Mouse (Mus musculus): ENCODE data around the gene Bst2.

Gene Bst2

GRCm38 (mm10) chr8:71558958-71559690 lies 21.9 kb upstream of the Bst2 start:
- no peak for DNase-seq

DNA sequence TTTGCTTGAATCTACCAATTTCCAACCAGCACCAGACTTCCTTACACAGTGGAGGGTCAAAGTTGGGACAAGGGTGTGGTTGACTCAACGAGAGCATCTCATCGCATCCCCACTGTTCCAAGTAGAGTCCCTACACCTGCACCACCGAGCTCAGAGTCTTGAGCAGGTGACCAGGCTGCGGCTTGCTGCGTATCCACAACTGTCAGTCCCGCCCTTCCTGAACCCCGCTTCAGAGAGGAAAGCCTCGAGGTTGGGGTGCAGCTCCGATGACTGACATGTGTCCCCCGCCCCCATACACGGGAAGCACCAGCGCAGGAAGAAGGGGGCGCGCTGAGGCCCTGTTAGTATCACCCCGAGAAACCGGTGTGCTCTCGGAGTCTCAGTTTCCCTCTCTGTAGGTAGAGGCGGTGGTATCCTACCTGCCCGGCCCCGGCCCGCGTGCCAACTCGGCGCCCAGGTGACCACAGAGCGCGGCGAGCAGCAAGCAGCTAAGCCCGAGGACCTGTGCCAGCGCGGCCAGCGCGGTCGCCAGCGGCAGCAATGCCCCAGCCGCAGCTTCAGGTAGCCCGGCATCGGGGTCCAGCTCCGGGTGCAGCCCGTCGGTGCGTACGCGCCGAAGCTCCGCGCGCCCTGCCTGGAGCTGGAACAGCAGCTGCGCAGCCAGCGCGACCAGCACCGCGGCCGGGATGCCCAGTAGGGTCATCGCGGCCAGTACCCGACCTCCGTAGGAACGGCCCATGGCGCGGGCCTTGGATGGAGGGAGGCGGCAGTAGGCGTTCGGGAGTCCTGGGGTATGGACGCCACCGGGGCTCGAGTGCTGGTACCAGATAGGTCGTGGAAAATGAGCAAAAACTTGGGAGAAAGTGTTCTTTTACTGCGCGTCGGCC lies 21.1 kb upstream of the Bst2 start, which contains the start of gene Tmem221:
TSS of gene Tmem221 (minus strand) at position 801 of the 887 bp plus-strand sequence.
- DNase-seq = no peak

DNA sequence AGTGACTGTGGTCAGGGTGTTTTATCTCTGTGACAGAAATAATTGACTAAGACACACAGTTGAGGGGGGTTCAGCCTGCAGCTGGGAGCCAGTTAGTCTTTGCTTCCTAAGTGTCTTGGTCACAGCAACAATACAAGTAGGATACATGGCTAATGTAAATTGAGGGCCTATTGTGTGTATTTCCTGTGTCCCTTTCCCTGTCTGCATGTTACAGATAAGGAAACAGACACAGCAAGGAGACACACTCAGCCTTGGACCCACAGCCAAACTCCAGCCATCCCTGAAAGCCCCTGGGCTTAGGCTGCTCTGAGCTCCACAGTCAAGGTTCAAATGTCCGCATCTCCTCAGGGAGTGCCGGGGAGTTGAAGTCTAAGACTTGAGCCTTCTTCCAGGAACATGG lies 17.4 kb upstream of the Bst2 start:
- DNase-seq = no peak

GRCm38 (mm10) chr8:71554001-71554400 lies 16.7 kb upstream of the Bst2 start:
- DNase-seq = no peak

DNA sequence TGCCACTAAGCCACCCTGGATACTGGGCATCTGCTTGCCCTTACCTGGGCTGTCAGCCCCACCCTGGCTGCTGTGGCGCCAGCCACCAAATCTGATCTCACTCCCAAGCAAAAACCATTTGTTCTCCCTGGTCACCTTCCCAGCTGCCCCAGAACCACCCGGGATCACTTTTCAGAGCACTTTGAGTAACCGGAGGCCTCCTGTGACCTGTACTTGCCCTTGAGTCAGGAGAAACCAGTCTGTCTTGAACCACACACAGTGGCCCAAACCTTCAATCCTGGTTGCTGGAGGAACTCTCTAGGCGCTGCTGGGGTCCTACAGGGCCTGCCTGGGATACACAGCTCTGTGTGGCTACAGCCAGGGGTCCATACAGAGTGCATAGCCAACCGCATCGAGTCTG lies 15.5 kb upstream of the Bst2 start:
- no peak for DNase-seq

- no peak for DNase-seq
These were observed 13.5 kb upstream of the Bst2 start for GRCm38 (mm10) chr8:71550754-71551153.

DNA sequence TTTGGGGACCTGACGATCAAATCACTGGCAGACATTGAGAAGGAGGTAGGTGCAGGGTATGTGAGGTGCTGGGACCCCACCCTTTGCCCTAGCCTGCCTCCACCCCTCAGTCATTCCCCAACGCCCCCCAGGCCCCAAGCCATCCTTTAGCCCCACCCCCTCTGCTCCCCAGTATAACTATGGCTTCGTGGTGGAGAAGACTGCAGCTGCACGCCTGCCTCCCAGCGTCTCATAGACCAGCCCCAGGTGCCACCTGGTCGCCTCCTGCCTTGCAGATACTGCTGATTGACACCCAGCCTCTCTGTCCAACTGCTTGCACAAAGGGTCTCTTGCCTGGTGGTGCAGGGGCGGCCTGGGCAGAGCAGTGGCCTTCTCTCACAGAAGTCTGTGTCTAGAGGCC lies 10.3 kb upstream of the Bst2 start:
- no peak for DNase-seq

DNA sequence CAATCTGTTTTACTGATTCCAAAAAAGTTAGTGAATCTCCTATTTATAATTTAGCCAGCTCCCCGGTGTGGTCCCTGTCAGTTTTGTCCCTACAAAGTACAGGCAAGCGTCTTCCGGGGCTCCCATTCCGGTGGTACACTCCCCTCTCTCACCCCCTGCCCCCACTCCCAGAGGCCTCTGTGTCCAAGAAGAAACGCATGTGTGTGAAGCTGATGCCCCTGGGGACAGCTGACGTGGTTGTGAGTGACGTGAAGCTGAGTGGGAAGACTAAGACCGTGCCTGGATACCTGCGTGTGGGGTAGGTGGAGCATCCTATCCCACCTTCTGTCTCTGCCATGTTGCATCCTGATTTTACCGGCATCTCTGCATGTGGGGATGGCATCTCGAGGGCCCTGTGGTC lies 7.8 kb upstream of the Bst2 start:
- no peak for DNase-seq

DNA sequence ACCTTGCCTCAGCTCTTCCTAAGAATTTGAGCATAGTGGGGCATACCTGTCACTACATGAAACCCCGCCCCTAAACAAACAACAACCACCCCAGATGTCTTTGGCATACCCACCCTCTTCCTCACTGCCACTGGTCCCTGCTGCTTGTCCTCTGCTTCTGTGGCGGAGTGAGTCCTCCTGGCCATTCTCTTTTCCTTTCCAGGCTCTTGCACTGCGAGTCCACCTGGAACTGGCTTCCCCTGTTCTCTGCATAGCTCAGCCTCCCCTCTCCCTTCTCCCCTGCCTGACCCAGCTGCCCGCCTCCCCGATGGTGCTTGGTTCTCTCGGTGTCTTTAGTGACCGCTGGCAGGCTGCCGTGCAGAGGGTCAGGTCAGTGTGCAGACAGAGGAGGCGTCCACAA lies 6.5 kb upstream of the Bst2 start:
- DNase-seq = no peak

GRCm38 (mm10) chr8:71542632-71543343 lies 5.5 kb upstream of the Bst2 start, which contains the start of gene Mvb12a:
Mvb12a (plus strand) TSS chr8:71542922.
- peak; percentile 95 for DNase-seq

GRCm38 (mm10) chr8:71535663-71536062 lies 1.6 kb downstream of the Bst2 start:
- DNase-seq = no peak

DNA sequence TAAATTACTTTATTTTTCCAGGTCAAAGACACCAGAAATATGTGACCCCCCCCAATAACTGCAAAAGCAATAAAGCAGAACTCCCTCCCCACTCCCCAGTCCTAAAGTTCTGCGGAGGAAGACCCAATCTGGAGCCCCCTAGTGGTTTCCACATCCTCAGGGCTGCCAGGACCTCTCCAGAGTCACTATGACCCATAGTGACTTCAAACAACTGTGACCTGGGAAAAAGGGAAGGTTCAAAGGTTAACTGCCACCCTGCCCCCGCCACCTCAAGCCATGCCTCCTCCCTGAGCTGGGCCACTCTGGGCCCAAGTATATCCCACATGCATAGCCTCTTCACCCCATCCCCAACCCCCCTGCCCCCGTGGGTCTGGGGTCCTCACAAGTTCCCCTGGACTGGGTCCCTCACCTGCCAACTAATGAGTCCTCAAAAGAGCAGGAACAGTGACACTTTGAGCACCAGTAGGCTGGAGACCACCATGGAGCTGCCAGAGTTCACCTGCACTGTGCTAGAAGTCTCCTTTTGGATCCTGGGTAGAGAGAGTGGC lies 2.9 kb downstream of the Bst2 start:
- DNase-seq = no peak

GRCm38 (mm10) chr8:71530735-71531467 lies 6.4 kb downstream of the Bst2 start:
- DNase-seq = peak; percentile 40

- no peak for DNase-seq
These were observed 8.7 kb downstream of the Bst2 start for GRCm38 (mm10) chr8:71528362-71529073.

- DNase-seq = no peak
These were observed 9.9 kb downstream of the Bst2 start for GRCm38 (mm10) chr8:71527162-71527870.

DNA sequence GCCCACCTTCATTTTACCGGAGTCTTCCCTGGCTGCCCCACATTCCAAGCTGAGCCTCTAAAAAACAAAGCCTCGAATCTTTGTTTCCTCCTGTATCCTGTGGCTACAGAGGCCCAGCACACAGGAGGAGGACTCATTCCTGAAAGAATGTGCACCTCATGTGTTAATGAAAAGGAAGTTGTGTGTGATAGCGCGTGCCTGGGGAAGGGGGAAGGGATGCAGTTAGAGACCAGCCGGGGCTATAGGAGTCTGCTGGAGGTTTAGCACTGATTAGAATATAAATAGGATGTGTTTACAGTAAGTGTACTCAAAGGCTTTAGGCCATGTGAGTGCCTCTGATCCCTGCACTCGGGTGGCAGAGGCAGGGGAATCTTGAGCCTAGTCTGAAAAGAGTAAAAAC lies 11.0 kb downstream of the Bst2 start:
- no peak for DNase-seq

GRCm38 (mm10) chr8:71525226-71526050 lies 11.8 kb downstream of the Bst2 start, which contains the start of gene Ccdc194:
Ccdc194 (minus strand) TSS chr8:71525711.
- no peak for DNase-seq

- DNase-seq = peak; percentile 91
These were observed 15.6 kb downstream of the Bst2 start for GRCm38 (mm10) chr8:71521634-71522033.

DNA sequence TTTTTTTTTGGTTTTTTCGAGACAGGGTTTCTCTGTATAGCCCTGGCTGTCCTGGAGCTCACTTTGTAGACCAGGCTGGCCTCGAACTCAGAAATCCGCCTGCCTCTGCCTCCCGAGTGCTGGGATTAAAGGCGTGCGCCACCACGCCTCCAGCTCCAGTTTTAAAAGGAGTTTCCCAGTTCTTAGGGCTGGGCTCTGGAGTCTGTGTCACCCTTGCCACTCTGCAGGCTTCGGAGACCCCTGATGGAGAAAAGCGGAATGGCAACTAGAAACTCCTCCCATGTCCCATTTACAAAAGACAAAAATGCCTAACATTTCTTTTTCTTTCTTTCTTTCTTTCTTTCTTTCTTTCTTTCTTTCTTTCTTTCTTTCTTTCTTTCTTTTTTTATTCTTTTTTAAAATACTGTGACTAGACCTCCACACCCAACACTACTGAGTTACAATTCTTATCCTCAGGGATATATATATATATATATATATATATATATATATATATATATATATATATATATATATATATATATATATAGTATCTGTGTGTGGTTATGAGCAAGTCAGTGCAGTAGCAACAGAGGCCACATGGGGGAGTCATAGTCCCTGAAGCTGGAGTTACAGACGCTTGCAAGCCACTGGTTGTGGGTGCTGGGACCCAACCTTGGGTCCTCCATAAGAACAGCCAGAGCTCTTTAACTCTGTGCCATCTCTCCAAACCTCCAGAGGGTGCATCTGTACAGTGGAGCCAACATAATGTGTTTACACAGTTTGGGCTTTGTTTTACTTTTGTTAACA lies 18.0 kb downstream of the Bst2 start:
- peak; percentile 57 for DNase-seq

All from right cerebral cortex, postnatal 14 days (tissue).